Mouse (Mus musculus): ENCODE measurements at regions not wholly inside any gene's neighbourhood (a gene's known extent, or its start where the extent isn't known, plus 50 kb on each side); places are given as distances from the start of the nearest gene placed in this dataset.
A peak's percentile ranks its signal among the peaks of the same experiment; 100 is the strongest.

DNA sequence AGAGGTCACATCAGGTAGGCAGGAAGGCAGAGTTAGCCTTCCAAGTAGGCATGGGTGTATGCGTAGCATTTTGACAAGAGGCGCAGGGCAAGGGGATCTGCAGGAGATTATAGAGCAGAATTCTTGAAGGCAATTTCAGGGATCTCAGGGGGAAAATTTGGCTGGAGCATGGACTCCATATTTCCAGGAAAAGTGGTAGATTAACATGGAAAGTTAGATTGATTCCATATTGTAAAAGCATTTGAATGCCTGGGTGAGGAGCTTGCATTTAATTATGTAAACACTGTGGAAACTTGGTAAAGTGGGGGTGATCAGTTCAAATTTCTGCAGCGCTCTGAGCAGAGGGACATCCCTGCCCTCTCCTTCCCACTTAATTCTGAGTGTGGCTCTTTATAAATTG, 146.7 kb downstream of the Pax3 start:
- no peak for DNase-seq (ENCODE audit: low spot score)

DNA sequence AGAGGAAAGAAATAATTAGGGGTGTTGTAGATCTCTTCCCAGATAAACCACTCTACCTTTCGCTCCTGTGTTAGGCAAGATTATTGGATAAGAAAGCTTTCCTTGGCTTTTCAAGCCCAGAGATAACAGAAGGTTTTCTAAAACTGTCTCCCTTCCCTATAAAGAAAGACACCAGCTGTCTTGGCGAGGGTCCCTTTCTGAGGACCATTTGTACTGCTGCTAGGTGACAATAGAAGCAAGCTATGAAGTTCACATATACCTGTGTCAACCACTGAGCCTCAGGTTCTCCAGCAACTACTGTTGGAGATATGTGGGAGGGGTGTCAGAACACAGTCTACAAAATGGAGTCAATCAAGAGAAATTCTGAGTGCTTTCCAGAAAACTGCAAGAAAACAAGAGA, 164.6 kb downstream of the Pax3 start:
- DNase-seq (ENCODE audit: low spot score), result no peak

DNA sequence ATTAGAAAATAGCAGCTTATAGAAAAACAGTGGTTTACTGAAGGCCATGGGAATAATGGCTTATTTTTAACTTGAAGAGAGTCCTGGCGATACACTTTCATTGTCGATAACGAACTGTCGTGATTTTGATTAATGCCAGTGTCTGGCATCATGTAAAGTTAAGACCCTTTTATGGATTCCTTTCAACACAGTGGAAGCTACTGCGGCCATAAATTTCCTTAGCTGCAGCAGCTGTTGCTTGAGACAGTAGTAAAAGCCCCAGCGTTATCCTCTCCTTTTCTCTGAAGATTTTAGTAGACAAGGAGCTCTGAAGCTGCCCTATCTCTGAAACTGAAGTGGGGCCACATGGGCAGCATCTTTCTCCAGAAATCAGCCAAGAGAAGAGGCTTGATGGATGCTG, 175.2 kb downstream of the Pax3 start:
- DNase-seq (ENCODE audit: low spot score), result no peak

DNA sequence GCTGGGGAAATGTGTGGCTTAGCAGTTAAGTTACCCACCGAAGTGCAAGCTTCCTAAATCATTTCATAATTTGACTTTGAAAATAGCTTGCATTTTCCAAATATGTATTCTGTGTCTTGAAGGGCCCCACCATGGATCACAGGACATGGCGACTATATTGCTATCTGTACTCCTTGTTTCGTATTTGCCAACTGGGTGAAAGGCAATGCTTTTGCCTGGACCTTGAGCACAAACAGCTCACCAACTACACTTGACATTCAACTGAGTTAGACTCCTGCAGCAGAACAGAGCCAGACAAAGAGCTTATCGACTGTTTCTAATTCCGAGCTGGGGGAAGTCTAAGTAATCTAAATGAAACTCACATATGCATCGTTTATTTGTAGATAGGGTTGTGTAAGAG, 175.9 kb downstream of the Pax3 start:
- no peak for DNase-seq (ENCODE audit: low spot score)

DNA sequence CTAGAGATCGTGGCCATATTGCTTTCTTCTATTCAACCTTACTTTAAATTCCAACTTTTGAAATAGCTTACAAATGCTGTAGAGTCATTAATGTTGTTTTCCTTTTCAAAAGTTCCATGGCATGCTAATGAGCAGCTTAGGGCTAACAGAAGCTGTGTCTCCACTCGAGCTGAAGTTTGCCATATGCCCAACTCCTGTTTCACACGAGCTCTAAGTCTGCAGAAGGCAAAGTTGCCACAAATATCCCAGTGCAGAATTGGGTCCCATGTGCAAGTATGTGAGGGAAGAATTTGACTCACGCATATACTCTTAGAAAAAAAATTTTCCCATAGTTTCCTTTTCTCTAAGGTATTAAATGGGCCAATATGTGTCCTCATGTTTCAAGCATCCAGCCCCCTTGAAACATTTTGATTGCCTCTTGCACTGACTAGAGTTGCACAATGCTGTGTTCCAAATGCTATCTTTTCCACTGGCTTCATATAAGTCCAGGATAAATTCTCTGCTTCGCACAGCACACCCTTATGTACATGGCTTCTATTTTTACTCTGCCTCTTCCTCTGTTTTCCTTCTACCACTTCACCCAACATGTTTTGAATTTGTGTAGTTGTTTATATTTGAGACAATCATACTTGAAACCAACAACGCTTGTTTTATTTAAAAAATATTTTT, 178.9 kb downstream of the Pax3 start:
- no peak for DNase-seq (ENCODE audit: low spot score)

DNA sequence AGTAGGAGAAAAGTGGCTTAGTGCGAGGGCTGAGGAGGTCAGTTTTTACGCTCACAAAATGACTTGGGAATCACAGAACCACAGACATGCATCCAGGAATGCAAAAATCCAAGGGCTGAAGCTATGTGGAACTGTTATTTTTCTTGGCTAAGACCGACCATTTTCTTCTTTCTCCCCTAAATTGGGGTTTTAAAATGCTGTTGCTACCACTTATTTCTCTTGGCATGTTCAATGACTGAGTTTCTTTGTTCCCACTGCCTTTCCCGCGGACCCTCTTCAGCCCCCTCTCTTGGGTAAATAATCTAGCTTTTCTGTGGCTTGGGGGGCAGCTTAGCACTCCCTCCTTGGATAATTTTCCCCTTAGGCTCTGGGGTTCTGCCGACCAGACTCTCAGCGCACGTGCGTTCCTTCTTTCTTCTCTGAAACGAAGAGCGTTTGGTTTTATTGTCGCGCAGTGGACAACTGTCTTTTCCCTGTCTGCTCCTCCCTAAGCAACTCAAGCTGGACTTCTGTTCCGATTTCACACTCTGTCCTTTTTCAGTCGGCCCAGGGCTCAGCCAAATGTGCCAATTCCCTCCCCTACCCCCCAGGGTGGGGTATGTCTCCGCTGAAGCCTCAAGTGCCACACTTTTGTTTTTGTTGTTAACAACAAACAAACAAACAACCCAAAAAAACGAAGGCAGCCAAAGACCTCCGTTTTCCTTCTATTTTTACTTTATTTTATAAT, 180.2 kb downstream of the Pax3 start:
- DNase-seq (ENCODE audit: low spot score), result no peak

DNA sequence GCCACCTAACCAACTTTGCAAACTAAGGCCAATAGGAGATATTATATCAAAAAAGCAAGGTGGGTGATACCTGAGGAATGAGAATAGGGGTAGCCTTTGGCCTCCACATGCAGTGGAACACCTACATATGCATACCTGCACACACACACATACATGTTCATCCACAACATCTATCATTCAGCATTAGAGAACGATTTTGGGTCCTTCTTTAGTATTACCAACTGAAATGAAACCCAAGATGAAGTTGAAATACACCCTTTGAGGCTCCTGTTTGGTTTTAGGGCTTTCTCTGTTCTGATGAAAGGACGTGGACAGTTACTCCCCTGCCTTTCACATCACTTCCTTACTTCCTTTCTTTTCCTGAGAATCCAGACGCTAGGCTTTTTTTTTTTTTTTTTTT, 180.9 kb downstream of the Pax3 start:
- DNase-seq (ENCODE audit: low spot score), result no peak

DNA sequence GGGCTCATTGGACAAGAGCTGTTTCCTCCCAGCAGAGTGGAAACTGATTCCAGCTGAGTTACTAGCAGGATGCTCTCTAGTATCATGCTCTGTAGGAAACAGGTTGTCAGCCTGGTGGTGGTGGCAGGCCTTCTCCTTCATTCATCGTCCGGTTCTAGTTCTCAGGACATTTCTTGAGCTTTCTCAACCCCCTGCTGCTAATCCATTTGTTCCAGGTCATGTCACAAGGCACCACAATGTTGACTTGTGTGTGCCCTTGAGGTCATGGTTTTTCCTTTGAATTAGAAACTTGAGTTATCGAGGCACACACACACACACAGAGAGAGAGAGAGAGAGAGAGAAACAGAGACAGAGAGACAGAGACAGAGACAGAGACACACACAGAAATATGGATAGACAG, 183.5 kb downstream of the Pax3 start:
- DNase-seq (ENCODE audit: low spot score), result no peak

DNA sequence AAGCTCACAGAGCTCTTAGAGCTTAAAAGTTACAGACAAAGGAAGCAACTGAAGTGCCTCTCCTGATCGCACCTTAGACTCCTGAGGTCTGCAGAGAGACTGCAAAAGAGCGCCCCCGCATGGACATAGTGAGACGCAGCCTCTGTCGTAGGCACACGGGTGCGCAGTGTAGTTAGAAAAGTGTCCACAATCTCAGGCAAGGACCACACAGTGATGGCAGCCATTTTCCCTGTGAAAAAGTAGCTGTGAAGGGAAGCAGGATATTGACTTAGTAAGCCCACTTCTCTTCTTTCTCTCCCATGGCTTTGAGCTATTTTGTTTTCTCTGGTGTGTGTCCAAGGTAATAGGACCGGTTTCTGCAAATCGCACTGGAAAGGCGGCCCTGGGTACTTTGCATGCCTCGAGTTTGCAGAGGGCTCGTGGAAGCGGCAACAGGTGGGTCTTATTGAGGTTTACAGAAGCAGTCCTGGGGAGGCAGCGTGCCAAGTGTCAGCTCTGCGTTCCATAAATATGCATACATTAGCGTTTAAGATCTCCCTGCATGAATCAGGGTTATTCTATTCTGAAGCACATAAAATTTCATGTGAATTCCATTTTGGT, 188.0 kb downstream of the Pax3 start:
- peak; percentile 3 for DNase-seq (ENCODE audit: low spot score)

DNA sequence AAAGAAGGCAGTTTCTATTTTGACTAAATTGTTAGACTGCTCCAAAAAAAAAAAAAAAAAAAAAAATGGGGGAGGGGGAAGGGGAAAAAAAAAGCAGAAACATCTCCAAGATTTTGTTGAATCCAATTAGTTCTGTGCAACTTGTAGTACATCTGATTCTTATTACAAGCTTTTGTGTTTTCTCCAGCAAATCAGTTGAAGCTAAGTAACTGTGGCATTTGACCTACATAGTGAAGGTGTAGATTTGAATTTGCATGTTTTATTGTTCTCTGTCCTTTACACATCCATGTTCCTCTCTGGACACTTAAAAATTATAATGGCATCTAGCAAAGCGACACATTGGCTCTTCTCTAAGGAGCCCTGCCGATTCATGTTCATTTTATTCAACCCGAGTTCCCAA, 192.6 kb downstream of the Pax3 start:
- no peak for DNase-seq (ENCODE audit: low spot score)

DNA sequence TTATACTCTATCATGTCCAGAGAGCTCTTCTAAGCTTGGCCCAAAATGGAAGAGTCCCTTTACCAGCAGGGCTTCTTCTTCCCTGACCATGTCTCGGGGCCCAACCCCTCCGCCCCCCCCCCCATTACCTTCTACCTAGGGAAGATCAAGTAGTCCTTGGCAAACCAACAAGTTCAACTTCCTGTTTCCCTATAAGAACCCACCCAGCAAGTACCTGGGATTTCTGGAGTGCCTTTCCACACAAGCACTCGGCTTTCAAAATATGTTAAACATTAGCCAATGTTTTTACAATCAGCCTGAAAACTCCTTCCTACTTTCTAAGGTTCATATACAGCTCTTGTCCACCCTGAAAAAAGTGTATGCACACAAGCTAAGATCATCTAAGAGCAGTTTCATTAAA, 198.2 kb downstream of the Pax3 start:
- no peak for DNase-seq (ENCODE audit: low spot score)

DNA sequence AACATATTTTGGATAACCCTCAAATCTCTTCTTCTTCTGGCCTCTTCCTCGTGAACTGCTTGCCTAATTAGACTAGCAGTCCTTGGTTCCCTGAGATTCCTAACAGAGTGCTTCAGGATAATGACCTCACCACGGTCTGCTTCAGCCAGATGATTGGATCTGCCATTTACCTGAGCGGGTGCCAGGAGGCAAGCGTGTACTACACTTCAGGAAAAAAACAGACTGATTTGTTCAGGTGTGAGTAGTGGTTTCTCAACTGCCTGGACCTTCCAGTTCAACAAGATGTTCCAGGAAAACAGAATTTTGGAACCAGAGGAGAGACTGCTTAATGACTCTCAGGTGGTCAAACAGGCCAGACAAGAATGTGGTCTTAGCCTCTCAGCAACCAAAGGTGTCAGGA, 215.4 kb downstream of the Pax3 start:
- no peak for DNase-seq (ENCODE audit: low spot score)

DNA sequence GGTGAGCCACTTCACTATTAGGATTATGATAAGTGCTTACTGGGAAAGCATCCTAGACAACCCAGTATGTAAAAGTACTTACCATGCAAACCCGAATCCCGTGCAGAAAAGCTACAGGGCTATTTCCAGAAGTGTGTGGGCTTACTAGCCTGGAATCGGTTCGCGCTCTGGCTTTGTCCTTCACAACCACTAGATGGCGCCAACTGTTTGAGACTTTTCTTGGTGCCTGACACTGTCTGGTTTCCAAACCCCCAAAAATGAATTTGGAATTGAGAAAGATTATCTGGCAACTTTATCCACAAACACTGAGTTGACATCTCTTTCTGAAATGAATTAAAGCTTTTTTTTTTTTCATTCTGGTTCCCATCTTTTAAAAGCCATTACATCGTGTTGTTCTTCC, 218.2 kb downstream of the Pax3 start:
- peak; percentile 60 for DNase-seq (ENCODE audit: low spot score)

DNA sequence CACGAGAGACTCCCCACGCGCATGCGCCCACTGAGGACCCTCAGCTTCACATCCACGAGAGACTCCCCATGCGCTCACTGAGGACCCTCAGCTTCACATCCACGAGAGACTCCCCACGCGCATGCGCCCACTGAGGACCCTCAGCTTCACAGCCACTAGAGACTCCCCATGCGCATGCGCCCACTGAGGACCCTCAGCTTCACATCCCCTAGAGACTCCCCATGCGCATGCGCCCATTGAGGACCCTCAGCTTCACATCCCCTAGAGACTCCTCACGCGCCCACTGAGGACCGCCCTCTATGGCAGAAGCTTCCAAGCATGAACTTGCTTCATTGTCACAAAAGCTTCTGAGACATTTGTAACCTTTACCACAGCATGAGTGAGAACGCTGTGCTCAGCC, 221.0 kb downstream of the Pax3 start:
- no peak for DNase-seq (ENCODE audit: low spot score)

DNA sequence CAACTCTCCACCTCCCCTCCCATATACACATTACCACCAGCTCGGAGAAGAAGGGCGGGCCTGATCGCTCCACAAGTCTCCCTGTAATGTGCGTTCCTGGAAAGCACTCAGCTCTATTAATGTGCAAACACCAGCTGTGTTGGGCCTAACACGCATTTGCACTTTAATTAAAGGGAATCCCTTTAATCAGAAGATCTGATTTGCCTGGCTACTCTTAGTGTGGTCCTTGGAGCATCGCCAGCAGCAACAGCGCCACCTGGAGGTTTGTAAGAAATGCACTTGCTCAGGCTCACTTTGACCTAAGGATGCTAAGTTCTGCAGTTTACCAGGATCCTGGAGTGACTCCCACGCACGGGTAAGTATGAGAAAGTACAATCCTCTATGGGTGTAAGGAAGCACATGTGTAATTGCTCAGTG, 224.6 kb downstream of the Pax3 start:
- DNase-seq (ENCODE audit: low spot score), result peak; percentile 30

DNA sequence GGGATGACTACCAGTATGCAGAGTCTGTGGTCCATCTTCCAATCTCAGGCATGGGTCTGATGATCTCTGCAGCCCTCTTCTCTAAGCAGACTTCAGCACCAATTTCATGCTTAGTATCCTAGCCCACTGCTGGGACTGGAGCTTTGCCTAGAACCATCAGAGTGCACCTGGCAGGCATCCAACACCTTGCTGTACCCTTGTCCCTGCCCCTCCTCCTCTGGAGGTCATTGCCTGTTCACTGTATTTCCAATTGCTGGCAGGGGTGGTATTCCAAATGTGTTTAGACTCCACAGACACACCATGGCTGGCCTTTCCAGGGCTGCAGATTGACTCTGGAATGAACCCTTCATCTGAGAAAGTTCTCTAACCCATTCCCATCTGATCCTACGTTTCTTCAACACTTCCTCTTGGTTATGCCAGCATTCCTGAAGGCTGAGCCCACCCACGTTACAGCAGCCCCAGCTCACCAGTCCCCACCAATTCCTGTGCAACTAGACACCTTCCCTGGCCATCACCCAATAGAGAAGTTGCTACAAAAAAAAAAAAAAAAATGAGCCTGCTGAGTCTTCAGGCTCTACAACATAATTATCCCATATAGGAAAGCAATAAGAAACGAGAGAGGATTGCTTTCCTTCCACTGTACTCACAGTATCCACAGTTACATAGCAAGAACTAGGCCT, 232.1 kb downstream of the Pax3 start:
- DNase-seq (ENCODE audit: low spot score), result no peak

DNA sequence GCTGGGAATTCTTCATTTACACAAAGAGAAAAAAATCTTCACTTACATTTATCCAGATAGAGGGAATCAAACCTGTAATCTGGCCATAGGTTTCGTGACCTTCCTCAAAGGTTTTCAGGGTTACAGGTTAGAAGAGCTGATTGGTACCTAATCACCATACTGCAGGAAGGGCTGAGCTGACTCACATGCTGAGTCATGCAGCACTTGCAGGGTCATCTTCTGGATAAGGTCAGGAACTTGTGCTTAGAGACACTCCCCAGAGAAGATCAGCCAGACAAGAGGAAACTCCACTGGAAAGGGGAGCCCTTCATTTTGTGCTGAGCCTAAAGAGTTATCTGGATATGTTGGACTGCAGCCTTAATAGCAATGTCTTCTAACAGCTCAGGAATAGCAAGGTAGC, 237.6 kb downstream of the Pax3 start:
- DNase-seq (ENCODE audit: low spot score), result no peak

DNA sequence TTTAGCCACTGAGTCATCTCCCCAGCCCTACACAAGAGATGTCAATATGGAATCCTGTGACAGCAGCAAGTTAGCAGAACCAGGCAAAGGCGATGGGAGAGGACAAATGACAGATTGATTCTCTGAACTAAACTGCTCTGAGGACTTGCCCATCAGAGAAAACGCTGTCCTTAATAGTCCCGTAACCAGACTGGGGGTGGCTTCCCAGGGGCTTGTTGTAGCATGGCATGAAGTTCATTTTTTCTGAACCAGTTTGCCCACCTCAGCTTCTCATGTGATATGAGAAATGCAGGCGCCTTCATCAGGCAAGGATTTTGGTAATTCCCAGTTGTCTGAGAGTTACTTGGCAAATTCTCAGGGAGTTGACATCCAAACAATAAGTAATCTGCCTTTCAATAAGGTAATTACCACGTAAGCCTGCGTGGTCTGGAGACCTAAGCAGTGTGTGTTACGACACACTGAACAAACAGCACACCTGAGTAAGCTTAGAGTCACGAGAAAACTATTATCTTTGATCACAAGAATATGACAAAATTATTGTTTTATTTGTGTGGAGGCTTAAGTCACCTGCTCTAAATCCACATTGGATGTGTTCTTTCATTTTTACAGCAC, 239.7 kb downstream of the Pax3 start:
- no peak for DNase-seq (ENCODE audit: low spot score)

DNA sequence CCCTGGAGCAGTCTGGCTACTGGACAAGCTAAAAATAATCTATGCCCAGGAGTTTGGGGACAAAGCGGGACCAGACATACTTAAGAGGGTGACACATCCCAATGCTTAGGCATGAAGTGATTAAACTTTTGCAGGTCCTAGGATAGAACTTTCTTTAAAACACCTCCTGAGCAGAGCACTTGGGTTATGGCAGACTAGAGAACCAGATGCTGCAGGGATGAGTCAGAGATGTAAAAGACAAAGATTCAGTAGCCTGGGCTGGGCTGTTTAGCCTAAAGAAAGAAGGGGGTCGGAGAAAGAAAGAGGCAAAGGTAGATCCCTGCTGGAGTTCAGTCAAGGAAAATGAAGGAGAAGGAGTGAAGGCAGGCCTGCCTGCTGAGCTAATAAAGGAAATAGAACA, 249.0 kb downstream of the Pax3 start:
- DNase-seq (ENCODE audit: low spot score), result no peak

DNA sequence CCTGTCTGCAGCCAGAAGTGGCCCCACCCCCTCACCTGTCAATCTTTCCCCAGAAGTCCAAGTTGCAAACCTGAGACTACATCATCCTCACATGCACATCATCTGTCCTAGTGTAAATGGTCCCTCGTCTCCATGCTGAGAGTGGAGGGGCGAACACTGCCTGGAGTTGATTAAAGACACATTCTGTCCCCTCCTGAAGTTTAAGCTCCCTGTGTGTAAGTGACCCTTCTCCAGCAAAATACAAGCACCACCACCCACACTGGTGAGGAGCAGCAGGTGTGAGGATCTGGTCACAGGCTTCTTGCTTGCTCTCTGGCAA, 252.6 kb downstream of the Pax3 start:
- no peak for DNase-seq (ENCODE audit: low spot score)

DNA sequence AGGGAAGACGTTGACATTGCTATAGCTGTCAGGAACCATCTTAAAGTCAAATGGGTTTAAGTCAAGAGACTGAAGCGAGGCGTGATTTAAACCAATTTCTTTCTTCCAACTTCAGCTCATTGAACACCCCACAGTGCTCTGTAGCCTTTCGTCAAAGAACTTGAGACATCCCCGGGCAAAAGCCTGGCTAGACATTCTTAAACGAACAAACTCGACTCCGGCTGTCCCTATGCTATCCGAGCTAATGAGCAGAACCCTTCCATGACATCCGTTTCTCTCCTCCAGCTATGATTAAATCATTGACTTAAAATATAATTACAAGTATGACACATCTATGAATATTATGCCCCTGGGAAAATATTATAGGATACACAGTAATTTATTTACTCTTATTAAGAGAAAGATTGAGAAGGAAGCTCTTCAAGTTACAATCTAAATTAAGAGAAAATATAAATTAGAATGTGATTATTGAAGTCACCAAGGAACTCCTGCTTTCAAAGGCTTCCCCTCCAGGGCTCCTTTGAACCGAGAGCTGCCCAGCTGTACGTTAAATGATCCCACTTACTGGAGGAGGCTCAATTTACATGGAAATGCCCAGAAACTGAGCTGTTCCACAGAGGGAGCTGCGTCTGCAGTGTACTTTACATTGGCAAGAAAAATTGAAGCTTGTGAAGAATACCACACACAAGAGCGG, 253.2 kb downstream of the Pax3 start:
- DNase-seq (ENCODE audit: low spot score), result no peak

DNA sequence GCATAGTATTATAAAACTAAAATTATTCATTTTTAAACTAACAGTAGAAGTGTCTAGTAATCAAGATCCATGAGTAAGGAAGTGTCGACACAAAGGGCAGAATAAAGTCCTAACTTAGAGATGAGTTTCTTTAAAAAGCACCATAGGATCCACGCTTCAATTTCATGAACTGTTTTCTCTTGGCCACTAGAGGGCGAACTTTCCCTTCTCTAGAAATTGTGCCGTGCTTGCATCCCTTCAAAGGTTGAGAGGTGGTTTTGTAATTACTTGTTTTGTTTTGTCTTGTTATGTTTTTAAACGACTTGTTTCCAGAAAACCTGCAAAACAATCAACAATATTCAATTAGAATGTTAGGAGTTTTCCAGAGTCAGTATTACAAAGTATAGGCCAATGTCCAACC, 253.8 kb downstream of the Pax3 start:
- peak; percentile 30 for DNase-seq (ENCODE audit: low spot score)
